Mouse (Mus musculus) embryonic fibroblast, embryonic 13.5 days (primary cell): ENCODE data around the gene Gdpd3.

Source experiments
- CTCF ChIP-seq: IDR thresholded peaks from 2 replicates; pipeline ENCODE4 v1.5.1; 2011; ENCODE audit warnings: mild to moderate bottlenecking, control low read depth, low read length, moderate library complexity, borderline replicate concordance; ENCODE audit not compliant: insufficient read depth
- POLR2A ChIP-seq: IDR thresholded peaks from 2 replicates; pipeline ENCODE4 v1.6.1; 2011; ENCODE audit warnings: low read depth, mild to moderate bottlenecking, control low read depth, low read length, moderate library complexity

- TF ChIP-seq POLR2A (no peak), CTCF (no peak)
These were observed 37.0 kb downstream of the Gdpd3 start for GRCm38 (mm10) chr7:126803181-126803580.
